Mouse (Mus musculus): ENCODE measurements at regions not wholly inside any gene's neighbourhood (a gene's known extent, or its start where the extent isn't known, plus 50 kb on each side); places are given as distances from the start of the nearest gene placed in this dataset.

DNA sequence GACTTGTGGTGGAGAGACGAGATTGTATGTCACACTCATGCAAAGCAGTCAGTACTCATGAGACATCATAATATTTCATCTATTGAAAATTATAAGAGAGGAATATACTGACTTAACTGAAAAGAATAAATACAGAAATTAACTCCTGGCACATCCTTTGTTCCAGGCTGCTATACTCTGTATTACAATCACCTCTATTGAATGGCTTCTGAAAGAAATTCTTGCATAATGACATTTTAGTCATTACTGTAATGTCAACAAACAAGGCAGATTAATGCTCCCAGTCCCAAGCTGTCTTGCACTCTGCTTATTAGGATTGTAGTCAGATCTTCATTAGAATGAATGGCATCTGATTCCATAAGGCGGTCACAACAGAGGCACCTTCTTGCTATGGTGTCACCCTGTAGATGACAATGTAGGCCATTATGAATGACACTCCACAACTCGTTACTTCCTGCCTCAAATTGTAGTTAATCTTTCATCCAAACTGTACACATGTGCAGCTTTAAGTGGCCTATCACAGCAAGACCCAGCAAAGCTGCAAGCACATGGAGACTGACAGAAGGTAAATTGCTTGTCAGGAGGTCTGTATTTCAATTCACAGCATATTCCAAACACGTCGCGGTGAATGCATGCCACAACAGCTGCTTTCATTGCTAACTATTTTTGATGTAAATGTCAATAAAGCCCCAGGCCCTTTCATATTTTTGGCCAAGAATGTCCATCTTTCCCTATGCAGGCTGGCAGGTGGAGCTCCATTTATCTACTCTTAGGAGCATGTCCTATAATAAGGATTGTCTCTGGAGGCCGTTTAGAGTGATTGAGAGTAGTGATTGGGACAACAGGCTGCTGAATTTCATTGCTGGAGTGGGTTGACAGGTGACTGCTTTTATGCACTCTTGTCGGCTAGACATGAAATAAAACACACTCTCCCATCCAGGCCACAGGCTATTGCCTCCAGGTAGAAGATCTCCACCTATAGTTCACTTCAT is 430.1 kb downstream of the Cypt12 start:
- Histone ChIP-seq H3K4me3 (ENCODE audit: extremely low read depth, insufficient read depth, insufficient read length) (no peak overlapping the region), H3K4me1 (ENCODE audit: control insufficient read depth, insufficient read depth, insufficient read length) (no peaks in the 10 kb centered on the region), H3K27me3 (ENCODE audit: control insufficient read depth, insufficient read depth, low read length) (no peaks in the 10 kb centered on the region), H3K36me3 (ENCODE audit: control insufficient read depth, insufficient read depth, low read length) (no peaks in the 10 kb centered on the region), H3K27ac (ENCODE audit: insufficient read depth, low read length) (no peak overlapping the region)
- 86% methylated on average over 8 of the region's 8 CpGs for WGBS
- DNase-seq (ENCODE audit: low read depth in 1 of 2, low spot score in 2 of 2): no peak
- TF ChIP-seq POLR2A (IDR thresholded peaks at IDR 0.05; ENCODE audit: low read depth, low read length) (no peak), CTCF (IDR thresholded peaks at IDR 0.05; ENCODE audit: extremely low read depth, insufficient read depth, insufficient read length, insufficient replicate concordance) (no peak)

DNA sequence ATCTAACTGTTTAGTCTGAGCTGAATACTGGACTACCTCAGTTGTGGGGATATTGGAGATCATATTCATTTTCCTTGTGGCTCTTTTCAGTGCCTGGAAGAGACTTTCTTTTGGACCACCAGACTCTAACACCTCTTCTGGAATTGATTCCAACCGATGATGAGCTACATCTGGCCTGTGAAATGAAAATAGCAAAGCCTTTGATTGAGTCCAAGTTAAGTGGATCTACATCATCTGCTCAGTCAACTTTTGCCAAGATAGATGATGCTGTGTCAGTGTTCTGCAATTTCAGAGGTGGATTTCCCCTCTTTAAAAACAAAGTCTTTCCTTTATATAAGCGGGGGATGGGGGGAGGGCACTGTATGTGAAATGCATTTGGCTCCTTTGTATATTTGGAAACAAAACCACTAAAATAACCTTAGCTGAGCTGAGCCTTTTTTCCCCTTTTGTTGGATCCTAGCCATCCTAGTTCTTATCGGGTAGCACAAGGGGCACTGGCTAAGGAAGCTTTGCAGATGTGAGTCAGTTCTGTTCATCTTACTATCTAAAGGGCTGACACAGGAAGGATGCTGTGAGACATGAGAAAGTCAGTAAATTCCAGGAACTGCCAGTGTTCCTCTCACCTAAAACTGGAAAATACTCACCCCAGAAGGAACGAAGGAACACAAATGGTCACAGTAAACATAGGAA is 473.8 kb downstream of the Cypt12 start:
- Histone ChIP-seq H3K27me3 (ENCODE audit: control insufficient read depth, insufficient read depth, low read length) (no peaks in the 10 kb centered on the region), H3K4me3 (ENCODE audit: extremely low read depth, insufficient read depth, insufficient read length) (no peak overlapping the region), H3K36me3 (ENCODE audit: control insufficient read depth, insufficient read depth, low read length) (no peaks in the 10 kb centered on the region), H3K27ac (ENCODE audit: insufficient read depth, low read length) (no peak overlapping the region), H3K4me1 (ENCODE audit: control insufficient read depth, insufficient read depth, insufficient read length) (no peaks in the 10 kb centered on the region)
- 64% methylated on average over 4 of the region's 4 CpGs for WGBS
- TF ChIP-seq POLR2A (IDR thresholded peaks at IDR 0.05; ENCODE audit: low read depth, low read length) (no peak), CTCF (IDR thresholded peaks at IDR 0.05; ENCODE audit: extremely low read depth, insufficient read depth, insufficient read length, insufficient replicate concordance) (no peak)
- DNase-seq (ENCODE audit: low read depth in 1 of 2, low spot score in 2 of 2): no peak

DNA sequence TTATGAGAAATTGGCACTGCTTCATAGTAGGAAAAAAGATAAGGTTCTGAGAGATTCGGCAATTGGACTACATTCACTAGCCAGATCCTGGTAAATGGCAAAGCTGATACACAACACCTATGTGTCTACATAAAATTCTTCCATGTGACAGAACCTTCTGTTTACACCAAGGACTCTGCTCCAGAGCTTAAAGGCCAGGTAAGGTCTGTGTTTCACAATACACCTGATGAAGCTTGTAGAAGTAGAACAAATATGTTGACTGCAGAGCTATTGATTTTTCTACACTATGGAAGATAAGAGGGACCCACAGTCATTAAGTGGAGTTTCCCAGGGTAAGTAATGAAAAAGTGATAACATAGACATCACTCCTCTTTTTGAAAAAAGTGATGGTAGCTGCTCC is 480.7 kb downstream of the Cypt12 start:
- TF ChIP-seq CTCF (IDR thresholded peaks at IDR 0.05; ENCODE audit: extremely low read depth, insufficient read depth, insufficient read length, insufficient replicate concordance): no peak
- TF ChIP-seq POLR2A (IDR thresholded peaks at IDR 0.05; ENCODE audit: low read depth, low read length): no peak
- Histone ChIP-seq H3K4me3 (ENCODE audit: extremely low read depth, insufficient read depth, insufficient read length) (no peak overlapping the region), H3K36me3 (ENCODE audit: control insufficient read depth, insufficient read depth, low read length) (no peaks in the 10 kb centered on the region), H3K27me3 (ENCODE audit: control insufficient read depth, insufficient read depth, low read length) (no peaks in the 10 kb centered on the region), H3K27ac (ENCODE audit: insufficient read depth, low read length) (no peak overlapping the region), H3K4me1 (ENCODE audit: control insufficient read depth, insufficient read depth, insufficient read length) (no peaks in the 10 kb centered on the region)
- WGBS: 94% methylated on average over 1 of the region's 1 CpGs
- no peak for DNase-seq (ENCODE audit: low read depth in 1 of 2, low spot score in 2 of 2)

DNA sequence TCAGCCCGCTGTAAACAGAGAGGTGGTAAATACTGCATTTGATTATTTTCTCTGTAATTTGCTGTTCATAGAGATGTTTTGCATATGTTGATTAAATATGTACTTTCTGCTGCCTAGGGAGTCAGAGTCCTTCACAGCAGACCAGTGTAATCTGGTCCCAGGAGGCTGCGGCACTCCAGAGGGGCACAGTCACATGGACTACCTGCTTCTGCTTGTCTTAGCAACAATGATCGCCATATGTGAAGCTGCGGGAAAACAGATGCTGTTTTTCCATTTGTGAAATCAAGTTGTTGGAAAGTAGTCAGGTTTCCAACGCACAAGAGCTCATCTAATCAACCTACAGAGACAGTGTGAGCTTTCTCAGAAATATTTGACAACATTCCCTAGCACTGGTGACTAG is 490.6 kb downstream of the Cypt12 start:
- DNase-seq (ENCODE audit: low read depth in 1 of 2, low spot score in 2 of 2): no peak
- Histone ChIP-seq H3K36me3 (ENCODE audit: control insufficient read depth, insufficient read depth, low read length) (no peaks in the 10 kb centered on the region), H3K27me3 (ENCODE audit: control insufficient read depth, insufficient read depth, low read length) (no peaks in the 10 kb centered on the region), H3K27ac (ENCODE audit: insufficient read depth, low read length) (no peak overlapping the region), H3K4me1 (ENCODE audit: control insufficient read depth, insufficient read depth, insufficient read length) (no peaks in the 10 kb centered on the region), H3K4me3 (ENCODE audit: extremely low read depth, insufficient read depth, insufficient read length) (no peak overlapping the region)
- WGBS: 85% methylated on average over 5 of the region's 5 CpGs
- TF ChIP-seq CTCF (IDR thresholded peaks at IDR 0.05; ENCODE audit: extremely low read depth, insufficient read depth, insufficient read length, insufficient replicate concordance): no peak
- TF ChIP-seq POLR2A (IDR thresholded peaks at IDR 0.05; ENCODE audit: low read depth, low read length): no peak

DNA sequence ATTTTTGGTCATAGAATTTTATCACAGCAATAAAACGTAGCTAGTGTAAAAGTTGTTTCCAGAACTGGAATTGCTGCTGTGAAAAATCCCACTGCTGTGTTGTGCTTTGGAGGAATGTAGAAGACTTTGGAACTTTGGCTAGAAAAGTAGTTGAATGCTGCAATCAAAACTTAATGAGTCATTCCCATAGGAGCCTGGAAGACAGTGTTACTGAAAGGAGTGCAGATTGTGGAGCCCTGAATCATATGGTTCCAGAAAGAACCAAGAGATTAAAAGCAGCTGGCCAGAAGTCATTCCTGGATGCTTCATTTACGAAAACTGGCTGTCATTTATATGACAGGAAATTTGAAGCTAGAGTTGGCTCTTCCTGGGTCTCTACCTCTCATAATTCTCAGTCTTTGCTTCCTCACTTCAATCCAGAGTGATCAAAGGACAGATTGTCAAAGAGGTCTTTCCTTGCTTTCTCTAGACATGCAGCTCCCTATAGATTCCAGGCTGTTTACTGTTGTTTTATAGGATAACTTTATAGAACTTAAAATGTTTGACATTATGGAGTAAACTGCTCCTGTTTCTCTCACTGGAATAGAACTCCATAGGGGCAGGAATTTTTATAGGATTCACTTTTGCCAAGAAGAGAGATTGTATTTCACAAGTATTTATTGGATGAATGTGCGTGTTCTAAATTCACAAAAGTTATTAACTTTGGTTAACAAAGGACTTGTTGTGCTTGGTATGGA is 504.2 kb downstream of the Cypt12 start:
- Histone ChIP-seq H3K4me1 (ENCODE audit: control insufficient read depth, insufficient read depth, insufficient read length) (no peaks in the 10 kb centered on the region), H3K27ac (ENCODE audit: insufficient read depth, low read length) (no peak overlapping the region), H3K36me3 (ENCODE audit: control insufficient read depth, insufficient read depth, low read length) (no peaks in the 10 kb centered on the region), H3K27me3 (ENCODE audit: control insufficient read depth, insufficient read depth, low read length) (no peaks in the 10 kb centered on the region), H3K4me3 (ENCODE audit: extremely low read depth, insufficient read depth, insufficient read length) (no peak overlapping the region)
- TF ChIP-seq CTCF (IDR thresholded peaks at IDR 0.05; ENCODE audit: extremely low read depth, insufficient read depth, insufficient read length, insufficient replicate concordance): no peak
- WGBS: 84% methylated on average over 3 of the region's 3 CpGs
- no peak for DNase-seq (ENCODE audit: low read depth in 1 of 2, low spot score in 2 of 2)

DNA sequence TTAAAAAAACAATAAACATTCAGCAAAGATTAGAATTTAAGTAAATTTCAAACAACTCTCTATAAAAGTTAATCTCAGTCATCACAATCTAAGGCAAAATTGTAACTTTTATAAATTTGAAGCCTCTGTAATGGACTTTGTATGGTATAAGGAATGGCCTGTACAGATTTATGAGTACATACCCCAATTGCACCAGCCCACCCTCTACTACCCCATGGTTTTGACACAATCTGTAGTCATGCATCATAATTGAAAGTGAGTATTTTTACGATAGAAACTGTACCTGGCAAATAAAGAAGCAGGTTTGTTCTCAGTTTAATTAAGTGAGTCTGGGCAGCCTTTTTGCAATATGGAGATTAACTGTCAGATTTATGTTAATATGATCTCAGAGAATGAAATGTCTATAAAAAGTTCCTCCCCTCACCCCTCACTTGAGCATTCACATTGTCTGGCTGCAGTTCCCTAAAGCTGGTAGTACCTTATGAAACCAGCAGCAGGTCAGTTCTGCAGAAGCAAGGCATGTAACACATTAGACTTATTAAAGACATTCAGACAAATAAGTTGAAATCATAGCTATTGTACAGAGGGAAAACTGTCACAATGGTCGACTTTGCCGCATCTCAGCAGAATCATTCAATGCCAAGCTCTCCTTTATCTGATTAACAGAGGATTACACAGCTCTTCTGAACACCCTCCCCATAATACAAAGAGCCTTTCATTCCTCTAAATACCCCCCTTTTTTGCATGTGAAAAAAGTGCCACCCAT is 505.2 kb downstream of the Cypt12 start:
- Histone ChIP-seq H3K4me1 (ENCODE audit: control insufficient read depth, insufficient read depth, insufficient read length) (no peaks in the 10 kb centered on the region), H3K36me3 (ENCODE audit: control insufficient read depth, insufficient read depth, low read length) (no peaks in the 10 kb centered on the region), H3K4me3 (ENCODE audit: extremely low read depth, insufficient read depth, insufficient read length) (no peak overlapping the region), H3K27ac (ENCODE audit: insufficient read depth, low read length) (no peak overlapping the region), H3K27me3 (ENCODE audit: control insufficient read depth, insufficient read depth, low read length) (no peaks in the 10 kb centered on the region)
- TF ChIP-seq POLR2A (IDR thresholded peaks at IDR 0.05; ENCODE audit: low read depth, low read length): no peak
- TF ChIP-seq CTCF (IDR thresholded peaks at IDR 0.05; ENCODE audit: extremely low read depth, insufficient read depth, insufficient read length, insufficient replicate concordance): no peak
- DNase-seq (ENCODE audit: low read depth in 1 of 2, low spot score in 2 of 2): no peak
- 89% methylated on average over 3 of the region's 3 CpGs for WGBS

All from spleen, adult 2 months (tissue).